Mouse (Mus musculus): ENCODE measurements around the gene Ptafr. TPM values are rescaled to one million over a fixed set of nuclear protein-coding genes. Genes with fewer than 3 reads are reported as not detected.

The Ptafr gene
- polyA plus RNA-seq (2016; fragmentation: Nextera tagmentation; extraction: Ambion mirVana): 0.23 and 0.33 TPM in 2 replicates

- Histone ChIP-seq H3K4me3 (replicated peaks) (no peak within 1 kb of the TSS), H3K27me3 (no peaks in the 10 kb centered on the region), H3K9ac (replicated peaks) (0 out of 2 replicates have a peak within 1 kb of the TSS, but pooled peaks have one; percentile 4), H3K27ac (no peak within 1 kb of the TSS), H3K9me3 (peaks cover 3% of the 10 kb centered on the region; the same call in 1 of the 2 replicates), H3K4me2 (no peak within 1 kb of the TSS), H3K4me1 (replicated peaks) (no peaks in the 10 kb centered on the region; the same call in 1 of the 2 replicates), H3K36me3 (no peaks in the 10 kb centered on the region)
- 31% methylated on average over 4 of the region's 4 CpGs for WGBS
- no peak for ATAC-seq (ENCODE audit: insufficient number of reproducible peaks, insufficient read depth, low FRiP score, low TSS enrichment, low read depth)
These were observed at the start of gene Ptafr for GRCm38 (mm10) chr4:132563965-132564364. TSS of gene Ptafr (plus strand) at chr4:132564067.

- peaks cover 15% of the 10 kb centered on the region for H3K4me1 ChIP-seq (replicated peaks)
- peak overlapping the region; percentile 89 for H3K4me2 ChIP-seq
- WGBS: 1% methylated on average over 21 of the region's 21 CpGs
- H3K9ac ChIP-seq (replicated peaks): peak overlapping the region; percentile 50
- no peak for ATAC-seq (ENCODE audit: insufficient number of reproducible peaks, insufficient read depth, low FRiP score, low TSS enrichment, low read depth)
- peak overlapping the region; percentile 79 for H3K27ac ChIP-seq
- H3K4me3 ChIP-seq (replicated peaks): peak overlapping the region; percentile 42
- H3K27me3 ChIP-seq: no peaks in the 10 kb centered on the region
- no peaks in the 10 kb centered on the region for H3K9me3 ChIP-seq
- no peaks in the 10 kb centered on the region for H3K36me3 ChIP-seq
These were observed 49.2 kb upstream of the Ptafr start for GRCm38 (mm10) chr4:132514555-132515135.

- Histone ChIP-seq H3K4me3 (replicated peaks) (peak overlapping the region; percentile 42), H3K4me2 (peak overlapping the region; percentile 89), H3K27ac (peak overlapping the region; percentile 79), H3K36me3 (no peaks in the 10 kb centered on the region), H3K27me3 (no peaks in the 10 kb centered on the region), H3K9ac (replicated peaks) (0 out of 2 replicates have a peak overlapping the region, but pooled peaks have one; percentile 50), H3K9me3 (no peaks in the 10 kb centered on the region), H3K4me1 (replicated peaks) (peaks cover 14% of the 10 kb centered on the region)
- ATAC-seq (ENCODE audit: insufficient number of reproducible peaks, insufficient read depth, low FRiP score, low TSS enrichment, low read depth): peak; percentile 96
- WGBS: 21% methylated on average over 22 of the region's 22 CpGs
These were observed 48.3 kb upstream of the Ptafr start for GRCm38 (mm10) chr4:132515369-132516155.

- H3K36me3 ChIP-seq: no peaks in the 10 kb centered on the region
- H3K9ac ChIP-seq (replicated peaks): no peak overlapping the region
- H3K9me3 ChIP-seq: no peaks in the 10 kb centered on the region
- H3K4me3 ChIP-seq (replicated peaks): no peak overlapping the region
- no peak for ATAC-seq (ENCODE audit: insufficient number of reproducible peaks, insufficient read depth, low FRiP score, low TSS enrichment, low read depth)
- H3K27me3 ChIP-seq: no peaks in the 10 kb centered on the region
- 82% methylated on average over 8 of the region's 8 CpGs for WGBS
- H3K4me1 ChIP-seq (replicated peaks): peaks cover 13% of the 10 kb centered on the region
- no peak overlapping the region for H3K27ac ChIP-seq
- no peak overlapping the region for H3K4me2 ChIP-seq
These were observed 45.8 kb upstream of the Ptafr start for GRCm38 (mm10) chr4:132518066-132518465.

- Histone ChIP-seq H3K4me1 (replicated peaks) (peaks cover 5% of the 10 kb centered on the region; the same call in 1 of the 2 replicates), H3K27me3 (no peaks in the 10 kb centered on the region), H3K27ac (no peak overlapping the region), H3K4me2 (no peak overlapping the region), H3K4me3 (replicated peaks) (no peak overlapping the region), H3K9me3 (no peaks in the 10 kb centered on the region), H3K36me3 (no peaks in the 10 kb centered on the region), H3K9ac (replicated peaks) (no peak overlapping the region)
- 90% methylated on average over 3 of the region's 3 CpGs for WGBS
- no peak for ATAC-seq (ENCODE audit: insufficient number of reproducible peaks, insufficient read depth, low FRiP score, low TSS enrichment, low read depth)
These were observed 44.7 kb upstream of the Ptafr start for GRCm38 (mm10) chr4:132519188-132519587.

GRCm38 (mm10) chr4:132524321-132524741 lies 39.5 kb upstream of the Ptafr start:
- no peak overlapping the region for H3K27ac ChIP-seq
- no peak for ATAC-seq (ENCODE audit: insufficient number of reproducible peaks, insufficient read depth, low FRiP score, low TSS enrichment, low read depth)

GRCm38 (mm10) chr4:132524808-132525207 lies 39.1 kb upstream of the Ptafr start:
- Histone ChIP-seq H3K27me3 (no peaks in the 10 kb centered on the region), H3K9me3 (no peaks in the 10 kb centered on the region), H3K36me3 (peaks cover 12% of the 10 kb centered on the region), H3K9ac (replicated peaks) (no peak overlapping the region), H3K27ac (no peak overlapping the region), H3K4me1 (replicated peaks) (no peaks in the 10 kb centered on the region), H3K4me3 (replicated peaks) (no peak overlapping the region), H3K4me2 (no peak overlapping the region)
- WGBS: 54% methylated on average over 6 of the region's 6 CpGs
- no peak for ATAC-seq (ENCODE audit: insufficient number of reproducible peaks, insufficient read depth, low FRiP score, low TSS enrichment, low read depth)

More at GRCm38 (mm10) chr4:132524321-132524741, 39.5 kb upstream of the Ptafr start:
- Histone ChIP-seq H3K9ac (replicated peaks) (peak overlapping the region; percentile 35; the same call in 1 of the 2 replicates), H3K4me3 (replicated peaks) (no peak overlapping the region), H3K9me3 (no peaks in the 10 kb centered on the region), H3K4me2 (no peak overlapping the region), H3K36me3 (peaks cover 8% of the 10 kb centered on the region), H3K27me3 (no peaks in the 10 kb centered on the region), H3K4me1 (replicated peaks) (no peaks in the 10 kb centered on the region)
- 35% methylated on average over 11 of the region's 11 CpGs for WGBS

- no peaks in the 10 kb centered on the region for H3K9me3 ChIP-seq
- H3K27me3 ChIP-seq: no peaks in the 10 kb centered on the region
- no peak for ATAC-seq (ENCODE audit: insufficient number of reproducible peaks, insufficient read depth, low FRiP score, low TSS enrichment, low read depth)
- H3K9ac ChIP-seq (replicated peaks): no peak overlapping the region
- no peaks in the 10 kb centered on the region for H3K4me1 ChIP-seq (replicated peaks)
- WGBS: 52% methylated on average over 2 of the region's 2 CpGs
- no peak overlapping the region for H3K27ac ChIP-seq
- H3K36me3 ChIP-seq: peaks cover 31% of the 10 kb centered on the region
- no peak overlapping the region for H3K4me2 ChIP-seq
- H3K4me3 ChIP-seq (replicated peaks): no peak overlapping the region
These were observed 37.2 kb upstream of the Ptafr start for GRCm38 (mm10) chr4:132526678-132527077.

- no peak overlapping the region for H3K4me3 ChIP-seq (replicated peaks)
- no peaks in the 10 kb centered on the region for H3K27me3 ChIP-seq
- WGBS: 90% methylated on average over 8 of the region's 8 CpGs
- peaks cover 5% of the 10 kb centered on the region; the same call in 1 of the 2 replicates for H3K4me1 ChIP-seq (replicated peaks)
- no peak overlapping the region for H3K27ac ChIP-seq
- no peaks in the 10 kb centered on the region for H3K9me3 ChIP-seq
- ATAC-seq (ENCODE audit: insufficient number of reproducible peaks, insufficient read depth, low FRiP score, low TSS enrichment, low read depth): no peak
- no peak overlapping the region for H3K4me2 ChIP-seq
- no peak overlapping the region for H3K9ac ChIP-seq (replicated peaks)
- peaks cover 32% of the 10 kb centered on the region for H3K36me3 ChIP-seq
These were observed 35.8 kb upstream of the Ptafr start for GRCm38 (mm10) chr4:132527917-132528522.

- H3K36me3 ChIP-seq: peaks cover 32% of the 10 kb centered on the region
- peaks cover 11% of the 10 kb centered on the region; the same call in 1 of the 2 replicates for H3K4me1 ChIP-seq (replicated peaks)
- H3K9me3 ChIP-seq: no peaks in the 10 kb centered on the region
- no peak overlapping the region for H3K9ac ChIP-seq (replicated peaks)
- no peak for ATAC-seq (ENCODE audit: insufficient number of reproducible peaks, insufficient read depth, low FRiP score, low TSS enrichment, low read depth)
- no peak overlapping the region for H3K27ac ChIP-seq
- H3K4me3 ChIP-seq (replicated peaks): no peak overlapping the region
- 82% methylated on average over 4 of the region's 4 CpGs for WGBS
- H3K4me2 ChIP-seq: no peak overlapping the region
- no peaks in the 10 kb centered on the region for H3K27me3 ChIP-seq
These were observed 34.5 kb upstream of the Ptafr start for GRCm38 (mm10) chr4:132529344-132529743.
